Comparison of ENCODE assay signal across 8 mouse cellular contexts in the genomic region with DNA sequence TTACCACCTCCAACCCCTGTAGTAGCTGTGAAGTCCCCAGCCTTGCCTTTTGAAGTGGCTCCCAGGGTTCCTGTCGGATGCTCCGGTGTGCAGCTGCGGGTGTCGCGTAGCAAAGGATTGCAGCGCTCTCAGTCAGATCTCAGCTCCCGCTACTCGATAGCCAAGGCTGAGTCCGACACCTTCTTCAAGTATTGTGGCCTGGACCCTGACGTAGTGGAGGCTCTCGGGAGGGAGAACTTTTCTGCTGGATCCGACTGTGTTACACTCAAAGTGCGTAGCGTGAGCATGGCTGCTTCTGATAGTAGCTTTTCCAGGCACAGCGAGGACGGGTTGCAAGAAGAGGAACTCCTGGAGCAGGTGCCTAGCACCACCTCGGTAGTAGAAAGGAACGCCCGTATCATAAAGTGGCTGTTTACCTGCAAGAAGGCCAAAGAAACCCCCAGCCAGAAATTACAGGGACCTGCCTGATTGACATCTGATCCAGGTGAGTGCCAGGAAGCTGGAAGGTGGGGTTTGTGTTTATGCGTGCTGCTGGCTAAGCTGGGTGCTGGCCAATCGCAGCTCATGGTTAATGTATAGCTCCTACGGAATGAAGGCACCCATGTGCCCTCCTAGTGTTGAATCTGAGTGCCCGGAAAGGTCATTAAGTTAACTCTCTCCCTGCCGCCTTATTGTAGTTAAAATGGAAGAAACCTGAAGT. TPM values are rescaled to one million over a fixed set of nuclear protein-coding genes. Genes with fewer than 3 reads are reported as not detected.
A peak's percentile ranks its signal among the peaks of the same experiment; 100 is the strongest.
DNase-seq lines count a peak whose midpoint lies in the region; ATAC-seq and TF ChIP-seq lines count a peak whose summit lies in the region.

No protein-coding gene starts in this region.

- H3K4me3 ChIP-seq in MEL (ENCODE audit: control insufficient read depth in 1 of 2, insufficient read depth in 1 of 2, low read depth in 2 of 2, low read length in 2 of 2): peak overlapping the region in 1 of 2 experiments; percentile 38; a peak in 3 of 4 replicates
- H3K4me3 ChIP-seq in forebrain, embryonic 10.5 days: peak overlapping the region; percentile 49
- peak overlapping the region; percentile 61 for H3K4me3 ChIP-seq in intestine, embryonic 16.5 days (ENCODE audit: low read length)
- peak overlapping the region; percentile 62 for H3K4me3 ChIP-seq in liver, embryonic 16.5 days (ENCODE audit: low read depth, low read length)
- peak overlapping the region; percentile 38 for H3K4me3 ChIP-seq in neural tube, embryonic 15.5 days (replicated peaks)

- H3K9ac ChIP-seq in MEL (ENCODE audit: control insufficient read depth, low read depth, low read length, poor library complexity, severe bottlenecking): peak overlapping the region; percentile 13; the same call in 1 of the 2 replicates
- peak overlapping the region; percentile 70 for H3K9ac ChIP-seq in intestine, embryonic 16.5 days (ENCODE audit: low read depth, low read length)
- H3K9ac ChIP-seq in liver, embryonic 16.5 days (ENCODE audit: low read depth, low read length): peak overlapping the region; percentile 64
- H3K9ac ChIP-seq in neural tube, embryonic 15.5 days (replicated peaks): 0 out of 2 replicates have a peak overlapping the region, but pooled peaks have one; percentile 20

- DNase-seq in frontal cortex, postnatal 10 days (ENCODE audit: low spot score in 2 of 2): no peak
- peak; percentile 69 for DNase-seq in MEL (ENCODE audit: low read depth, low spot score)
- DNase-seq in forebrain, embryonic 10.5 days (ENCODE audit: extremely low spot score, low spot score): peak; percentile 55
- DNase-seq in thymus, postnatal 36 days: no peak

- peak; percentile 81 for ATAC-seq in frontal cortex, adult (ENCODE audit: low TSS enrichment)
- peak; percentile 83 for ATAC-seq in intestine, embryonic 16.5 days
- peak; percentile 72 for ATAC-seq in liver, embryonic 16.5 days (ENCODE audit: low read depth)
- peak; percentile 73 for ATAC-seq in neural tube, embryonic 15.5 days (ENCODE audit: low FRiP score)

- H3K27me3 ChIP-seq in MEL (ENCODE audit: control insufficient read depth in 1 of 2, insufficient read depth in 2 of 2, low read length in 2 of 2): peaks cover 2 to 6% of the 10 kb centered on the region in 2 experiments
- H3K27me3 ChIP-seq in forebrain, embryonic 10.5 days (ENCODE audit: poor library complexity, severe bottlenecking): peaks cover 54% of the 10 kb centered on the region
- H3K27me3 ChIP-seq in intestine, embryonic 16.5 days (replicated peaks; ENCODE audit: control insufficient read depth, insufficient read depth, low read length): peaks cover 5% of the 10 kb centered on the region; the same call in 1 of the 2 replicates
- peaks cover 9% of the 10 kb centered on the region for H3K27me3 ChIP-seq in liver, embryonic 16.5 days (ENCODE audit: control insufficient read depth, insufficient read depth, low read depth, low read length)
- H3K27me3 ChIP-seq in neural tube, embryonic 15.5 days (replicated peaks): peaks cover 47% of the 10 kb centered on the region

- no peak for TF ChIP-seq EP300 in MEL (IDR thresholded peaks at IDR 0.05; ENCODE audit: low read depth in 1 of 2, low read length in 2 of 2)

- peak overlapping the region; percentile 58 for H3K4me2 ChIP-seq in intestine, embryonic 16.5 days (ENCODE audit: low read depth, low read length)
- H3K4me2 ChIP-seq in liver, embryonic 16.5 days (ENCODE audit: low read depth, low read length): peak overlapping the region; percentile 82
- peak overlapping the region; percentile 95 for H3K4me2 ChIP-seq in neural tube, embryonic 15.5 days

- TF ChIP-seq CTCF in MEL (IDR thresholded peaks at IDR 0.05 in 2 of 3, conservative IDR thresholded peaks at IDR 0.05 in 1 of 3; ENCODE audit: control insufficient read depth in 1 of 3, insufficient read depth in 1 of 3, low read depth in 2 of 3, low read length in 3 of 3, poor library complexity in 1 of 3, severe bottlenecking in 1 of 3): no peak

- 3% methylated on average over 24 of the region's 24 CpGs for WGBS in forebrain, embryonic 10.5 days
- 2% methylated on average over 24 of the region's 24 CpGs for WGBS in intestine, embryonic 16.5 days
- WGBS in liver, embryonic 16.5 days (ENCODE audit: insufficient replicate concordance): 1% methylated on average over 24 of the region's 24 CpGs
- 1% methylated on average over 24 of the region's 24 CpGs for WGBS in neural tube, embryonic 15.5 days

- H3K79me2 ChIP-seq in MEL (ENCODE audit: control insufficient read depth, insufficient read depth, low read length, poor library complexity): no peaks in the 10 kb centered on the region

- 0 out of 4 replicates have a peak, but pooled peaks cover 0 to 2% of the 10 kb centered on the region in 2 experiments for H3K36me3 ChIP-seq in MEL (ENCODE audit: control insufficient read depth in 1 of 2, insufficient read depth in 2 of 2, low read length in 2 of 2)
- no peaks in the 10 kb centered on the region for H3K36me3 ChIP-seq in forebrain, embryonic 10.5 days (replicated peaks)
- no peaks in the 10 kb centered on the region for H3K36me3 ChIP-seq in intestine, embryonic 16.5 days (ENCODE audit: control insufficient read depth, insufficient read depth, low read length)
- H3K36me3 ChIP-seq in liver, embryonic 16.5 days (ENCODE audit: control insufficient read depth, insufficient read depth): no peaks in the 10 kb centered on the region
- H3K36me3 ChIP-seq in neural tube, embryonic 15.5 days: no peaks in the 10 kb centered on the region

- no peak for TF ChIP-seq POLR2A in MEL (IDR thresholded peaks at IDR 0.05; ENCODE audit: control insufficient read depth in 1 of 2, insufficient read depth in 1 of 2, low read depth in 1 of 2, low read length in 2 of 2, poor library complexity in 1 of 2)

- H3K9me3 ChIP-seq in MEL (replicated peaks; ENCODE audit: insufficient read depth, low read length): no peaks in the 10 kb centered on the region
- H3K9me3 ChIP-seq in forebrain, embryonic 10.5 days: no peaks in the 10 kb centered on the region
- H3K9me3 ChIP-seq in intestine, embryonic 16.5 days (ENCODE audit: control insufficient read depth, low read length): no peaks in the 10 kb centered on the region
- no peaks in the 10 kb centered on the region for H3K9me3 ChIP-seq in liver, embryonic 16.5 days (replicated peaks; ENCODE audit: control insufficient read depth, low read length)
- H3K9me3 ChIP-seq in neural tube, embryonic 15.5 days (replicated peaks): no peaks in the 10 kb centered on the region

- no peak for TF ChIP-seq RAD21 in MEL (IDR thresholded peaks at IDR 0.05; ENCODE audit: low read depth, low read length)

- peaks cover 0 to 6% of the 10 kb centered on the region in 2 experiments; a peak in 2 of 4 replicates for H3K4me1 ChIP-seq in MEL (ENCODE audit: control insufficient read depth in 1 of 2, insufficient read depth in 2 of 2, low read length in 2 of 2)
- peaks cover 20% of the 10 kb centered on the region for H3K4me1 ChIP-seq in forebrain, embryonic 10.5 days
- peaks cover 3% of the 10 kb centered on the region; the same call in 1 of the 2 replicates for H3K4me1 ChIP-seq in intestine, embryonic 16.5 days (ENCODE audit: control insufficient read depth, insufficient read depth, low read length)
- H3K4me1 ChIP-seq in liver, embryonic 16.5 days (ENCODE audit: control insufficient read depth, low read depth, low read length): peaks cover 20% of the 10 kb centered on the region
- H3K4me1 ChIP-seq in neural tube, embryonic 15.5 days: peaks cover 19% of the 10 kb centered on the region

- H3K27ac ChIP-seq in MEL (ENCODE audit: control insufficient read depth, low read depth, low read length): no peak overlapping the region
- no peak overlapping the region for H3K27ac ChIP-seq in forebrain, embryonic 10.5 days
- H3K27ac ChIP-seq in intestine, embryonic 16.5 days (ENCODE audit: low read length): peak overlapping the region; percentile 82
- H3K27ac ChIP-seq in liver, embryonic 16.5 days (ENCODE audit: low read length): peak overlapping the region; percentile 72
- no peak overlapping the region for H3K27ac ChIP-seq in neural tube, embryonic 15.5 days (replicated peaks)

TF ChIP-seq in MEL, 35 proteins besides CTCF, POLR2A, EP300 and RAD21:
- TF ChIP-seq SIN3A (IDR thresholded peaks at IDR 0.05; ENCODE audit: low read length) (no peak), MYC (IDR thresholded peaks at IDR 0.05; ENCODE audit: low read depth, low read length) (no peak), ZKSCAN1 (IDR thresholded peaks at IDR 0.05; ENCODE audit: low read depth, low read length) (no peak), NRF1 (IDR thresholded peaks at IDR 0.05; ENCODE audit: insufficient read depth, low read depth, low read length, poor library complexity, severe bottlenecking) (no peak), USF2 (IDR thresholded peaks at IDR 0.05; ENCODE audit: borderline replicate concordance in 1 of 2, insufficient read depth in 1 of 2, low read depth in 1 of 2, low read length in 2 of 2) (no peak), MXI1 (IDR thresholded peaks at IDR 0.05; ENCODE audit: low read depth, low read length) (no peak), USF1 (IDR thresholded peaks at IDR 0.05; ENCODE audit: low read depth, low read length) (no peak), KAT2A (conservative IDR thresholded peaks at IDR 0.05; ENCODE audit: low read depth, low read length) (no peak), POLR2AphosphoS2 (IDR thresholded peaks at IDR 0.05; ENCODE audit: low read length) (no peak), ETS1 (IDR thresholded peaks at IDR 0.05; ENCODE audit: low read depth, low read length) (no peak), POLR2AphosphoS5 (IDR thresholded peaks at IDR 0.05; ENCODE audit: borderline replicate concordance, low read depth, low read length) (no peak), ZNF384 (IDR thresholded peaks at IDR 0.05; ENCODE audit: low read depth, low read length) (no peak), ZC3H11A (IDR thresholded peaks at IDR 0.05; ENCODE audit: low read depth, low read length) (no peak), HCFC1 (IDR thresholded peaks at IDR 0.05; ENCODE audit: low read depth, low read length) (no peak), BHLHE40 (IDR thresholded peaks at IDR 0.05; ENCODE audit: borderline replicate concordance, low read depth, low read length) (no peak), GATA1 (IDR thresholded peaks at IDR 0.05; ENCODE audit: low read depth, low read length) (no peak), ELF1 (IDR thresholded peaks at IDR 0.05; ENCODE audit: low read depth, low read length) (no peak)
TF ChIP-seq in MEL: peak in this region for 0.

RNA-seq across cellular contexts. Expression of gene Fam110c, which starts 1.3 kb away (rescaled TPM):
- total RNA-seq in MEL (2012; rRNA removed): 0.04 TPM in 1 of 2 replicates, not detected in the other
- polyA plus RNA-seq in MEL (2012; ENCODE audit: insufficient read depth in 1 of 2, insufficient read length in 2 of 2, low read depth in 1 of 2, low replicate concordance in 2 of 2, missing spikeins in 1 of 2): under 1 TPM in 1 of 2 experiments, not detected in 1; 0.40 TPM
- polyA plus RNA-seq in forebrain, embryonic 10.5 days (2016; fragmentation: Nextera tagmentation; extraction: Ambion mirVana): 0.14 and 0.45 TPM in 2 replicates
- polyA plus RNA-seq in intestine, embryonic 16.5 days (2015; fragmentation: Nextera tagmentation; extraction: Ambion mirVana): 10.4 and 11.0 TPM in 2 replicates
- 3.0 and 3.4 TPM in 2 replicates for polyA plus RNA-seq in liver, embryonic 16.5 days (2015; fragmentation: Nextera tagmentation; extraction: Ambion mirVana)
- 0.06 and 1.0 TPM in 2 replicates for polyA plus RNA-seq in neural tube, embryonic 15.5 days (2015; fragmentation: Nextera tagmentation; extraction: Ambion mirVana)

Comparison
In these comparisons a context has a peak if more than half of its experiments do, and no peak if none do; other contexts are left out.
1. DNase-seq: peak in MEL (single experiment) and forebrain, embryonic 10.5 days (single experiment); none in frontal cortex, postnatal 10 days (0 of 2) and thymus, postnatal 36 days (0 of 2).
2. H3K27ac ChIP-seq: peak in intestine, embryonic 16.5 days (single experiment) and liver, embryonic 16.5 days (single experiment); none in MEL (single experiment), forebrain, embryonic 10.5 days (single experiment) and neural tube, embryonic 15.5 days (single experiment).
3. H3K9ac ChIP-seq: peak in every context shown above with its lines; median percentile 70 in intestine, embryonic 16.5 days; 64 in liver, embryonic 16.5 days; 20 in neural tube, embryonic 15.5 days; 13 in MEL.
4. Peak in every context shown above with its lines, with median percentiles within 50 percentile points of each other: ATAC-seq and H3K4me2 ChIP-seq.